Mouse (Mus musculus) cerebellum, adult 9-11 months (tissue): ENCODE data around the gene Snx9.

Source experiments
- DNase-seq: peaks from one replicate; pipeline ENCODE4 v3.0.0; 2022

Gene Snx9

DNA sequence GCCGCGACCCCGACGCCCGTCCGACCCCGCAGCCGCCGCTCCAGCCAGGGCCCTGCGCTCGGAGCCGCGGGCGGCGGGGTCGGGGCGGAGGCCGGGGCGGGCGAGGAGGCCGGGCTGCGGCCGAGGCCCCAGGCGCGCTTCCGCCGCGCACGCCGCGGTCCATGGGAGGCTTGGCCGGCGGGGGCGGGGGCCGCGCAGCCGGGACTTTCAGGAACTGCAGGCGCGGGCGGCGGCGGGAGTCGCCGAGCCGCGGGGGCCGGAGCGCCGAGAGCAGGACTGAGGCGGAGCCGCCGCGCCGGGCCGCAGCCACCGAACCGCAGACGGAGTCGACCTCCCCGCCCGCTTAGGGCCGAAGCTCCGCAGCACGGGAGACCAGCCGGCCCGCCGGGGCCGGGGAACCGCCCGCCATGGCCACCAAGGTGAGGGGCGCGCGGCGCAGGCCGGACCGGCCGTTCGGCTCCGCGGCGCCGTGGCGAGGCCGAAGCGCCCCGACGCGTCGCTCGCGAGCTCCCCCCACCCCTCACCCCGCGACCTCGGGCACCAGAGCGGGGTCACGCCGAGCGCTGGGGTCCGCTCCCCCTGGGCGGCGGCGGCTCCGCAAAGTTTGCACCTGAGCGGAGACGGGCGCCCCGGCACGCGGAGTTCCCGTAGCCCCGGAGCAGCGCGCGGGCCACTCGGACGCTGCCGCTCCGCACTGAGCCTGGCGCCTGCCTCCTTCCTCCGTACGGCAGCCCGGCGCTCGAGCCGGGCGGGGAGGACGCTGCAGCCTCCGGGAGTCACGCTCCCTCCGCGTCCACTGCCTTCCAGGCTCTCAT lies at the start of gene Snx9:
Gene Snx9, plus strand, starts transcription at position 202 of the 815 bp plus-strand sequence.
- DNase-seq: peak; percentile 72

DNA sequence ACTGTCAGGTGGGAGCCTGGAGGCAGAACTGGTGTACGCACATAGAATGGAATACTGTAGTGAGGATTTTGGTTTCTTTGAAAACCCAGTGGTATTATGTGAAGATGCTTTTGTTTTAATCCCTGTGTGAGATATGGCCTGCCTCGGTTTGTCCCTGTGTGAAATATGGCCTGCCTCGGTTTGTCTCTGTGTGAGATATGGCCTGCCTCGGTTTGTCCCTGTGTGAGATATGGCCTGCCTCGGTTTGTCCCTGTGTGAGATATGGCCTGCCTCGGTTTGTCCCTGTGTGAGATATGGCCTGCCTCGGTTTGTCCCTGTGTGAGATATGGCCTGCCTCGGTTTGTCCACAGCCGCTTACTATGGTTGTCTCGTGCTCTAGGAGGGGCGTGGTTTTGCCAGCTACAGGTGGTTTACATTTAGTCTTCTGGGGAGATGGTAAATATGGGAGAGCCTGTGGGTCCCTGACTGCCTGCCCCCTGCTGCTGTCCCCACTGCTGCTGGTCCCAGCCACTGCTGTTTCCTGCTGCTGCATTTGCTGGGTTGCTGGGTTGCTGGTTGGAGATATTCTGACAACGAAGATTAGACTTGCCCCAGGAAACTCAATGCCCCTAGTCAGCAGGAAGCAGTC lies 48.9 kb upstream of the Snx9 start:
- no peak for DNase-seq

DNA sequence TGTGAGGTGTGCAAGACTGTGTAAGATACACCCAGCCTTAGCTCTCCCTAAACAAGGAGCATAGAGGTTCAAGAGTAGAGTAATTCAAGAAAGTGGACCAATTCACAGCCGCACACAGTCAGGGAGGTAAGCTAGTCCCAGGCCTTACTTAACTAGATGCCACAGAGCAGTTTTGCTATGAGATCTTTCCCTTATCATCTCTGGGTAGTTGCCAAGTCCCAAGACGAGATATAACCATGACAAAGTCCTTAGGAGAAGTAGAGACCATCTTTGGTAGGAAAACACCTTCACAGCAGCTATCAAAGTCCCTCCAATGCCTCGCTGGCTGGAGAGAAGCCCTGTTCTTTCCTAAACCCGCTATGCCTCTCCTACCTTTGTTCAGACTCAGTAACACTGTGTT lies 47.5 kb upstream of the Snx9 start:
- no peak for DNase-seq

DNA sequence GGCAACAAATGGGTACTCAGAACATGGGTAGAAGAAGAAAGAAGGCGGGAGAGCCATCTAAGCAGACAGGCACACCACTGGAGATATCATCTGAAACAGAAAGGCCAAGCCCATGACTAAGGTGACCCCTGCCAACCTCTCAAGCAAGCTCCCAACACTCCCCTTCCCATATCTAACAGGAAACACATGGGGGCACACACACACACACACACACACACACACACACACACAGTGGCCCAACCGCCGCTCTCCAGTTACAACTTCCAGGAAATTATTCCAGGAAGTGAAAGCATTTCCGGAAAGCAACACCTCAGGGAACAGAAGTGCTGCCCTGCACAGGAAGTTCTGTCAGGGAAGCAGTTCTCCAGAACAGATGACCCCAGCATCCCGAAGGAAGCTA lies 46.9 kb upstream of the Snx9 start:
- DNase-seq: no peak

DNA sequence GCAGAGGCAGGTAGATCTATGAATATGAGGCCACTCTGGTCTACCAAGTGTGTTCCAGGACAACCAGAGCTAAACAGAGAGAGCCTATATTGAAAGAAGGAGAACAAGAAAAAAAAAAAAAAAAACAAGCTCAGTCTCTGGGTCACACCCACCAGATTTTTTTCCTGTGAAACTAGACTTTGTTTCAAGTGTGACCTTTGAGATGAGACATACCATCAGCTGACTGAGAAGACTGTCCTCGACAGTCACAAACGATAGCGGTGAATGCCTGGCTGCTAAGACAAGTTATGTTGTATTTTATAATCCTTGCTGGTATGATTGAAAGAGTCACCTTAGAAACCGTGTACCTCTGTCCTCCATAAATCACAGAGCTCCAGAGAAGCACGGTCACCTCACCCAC lies 45.8 kb upstream of the Snx9 start:
- DNase-seq: no peak

DNA sequence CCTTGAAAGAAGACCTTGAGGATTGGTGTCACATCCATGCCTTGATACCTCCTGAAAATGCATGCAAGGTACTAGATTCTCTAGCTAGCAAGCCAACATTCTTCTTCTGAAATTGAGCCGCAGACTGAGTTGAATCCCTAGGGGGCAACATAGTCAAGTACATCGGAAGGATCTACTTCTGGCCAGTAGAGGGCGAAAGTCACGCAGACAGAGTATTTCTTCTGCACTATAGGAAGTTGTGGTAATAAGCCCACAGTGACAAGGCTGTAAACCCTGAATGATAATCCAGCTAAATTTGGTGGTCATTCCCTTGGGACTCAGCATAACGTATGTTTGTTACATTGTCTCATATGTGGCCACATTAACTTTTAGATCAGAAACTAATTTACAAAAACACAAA lies 45.3 kb upstream of the Snx9 start:
- DNase-seq: peak; percentile 69

DNA sequence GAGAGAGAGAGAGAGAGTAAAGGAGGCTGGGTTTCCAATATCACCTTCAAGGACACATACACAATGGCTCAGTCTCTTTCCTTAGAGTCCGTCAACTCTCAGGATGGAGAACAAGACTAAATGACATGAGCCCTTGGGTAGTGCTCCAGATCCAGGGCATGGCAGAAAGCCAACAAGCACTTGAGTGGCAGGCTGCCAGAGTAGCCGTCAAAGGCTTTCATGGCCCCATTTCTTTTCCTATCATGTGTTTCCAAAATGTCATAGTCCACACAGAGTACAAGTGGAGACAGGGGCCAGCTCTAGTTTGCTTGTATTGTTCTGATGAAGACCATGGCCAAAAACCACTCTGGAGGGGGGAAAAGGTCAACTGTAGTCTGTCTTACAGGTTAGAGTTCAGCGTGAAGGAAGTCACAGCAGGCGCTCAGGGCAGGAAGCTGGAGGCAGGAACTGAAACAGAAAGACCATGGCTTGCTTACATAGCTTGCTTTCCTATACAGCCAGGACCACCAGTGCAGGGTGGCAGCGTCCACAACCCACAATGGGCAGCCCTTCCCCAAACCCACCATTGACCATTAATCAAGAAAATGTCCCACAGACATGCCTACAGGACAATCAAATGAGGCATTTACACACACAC lies 43.9 kb upstream of the Snx9 start:
- DNase-seq: peak; percentile 31

DNA sequence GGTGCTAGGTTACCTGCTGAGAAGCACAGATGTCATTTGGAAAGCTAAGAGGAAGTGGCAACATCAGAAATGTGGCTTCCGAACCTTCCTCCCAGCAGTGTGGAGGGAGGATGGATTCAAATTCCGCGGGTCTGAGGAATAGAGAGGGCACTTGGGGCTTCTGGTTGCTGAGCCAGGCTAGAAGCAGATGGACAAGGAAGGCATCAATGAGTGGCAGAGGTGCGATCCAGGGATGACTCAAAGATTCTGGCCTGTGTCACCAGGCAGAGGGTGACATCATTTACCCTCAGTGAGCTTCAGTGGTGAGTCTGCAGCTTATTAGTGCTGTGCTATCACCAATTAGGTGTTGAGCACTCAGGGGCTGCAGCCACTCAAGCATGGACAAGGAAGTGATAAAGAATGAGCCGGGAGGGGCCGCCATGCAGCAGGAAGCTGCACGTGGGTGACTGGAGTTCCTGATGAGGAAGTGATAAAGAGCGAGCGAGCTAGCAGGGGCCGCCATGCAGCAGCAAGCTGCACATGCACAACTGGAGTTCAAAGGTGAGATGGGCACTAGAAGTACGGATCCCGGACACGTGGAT lies 42.8 kb upstream of the Snx9 start:
- DNase-seq: peak; percentile 56

DNA sequence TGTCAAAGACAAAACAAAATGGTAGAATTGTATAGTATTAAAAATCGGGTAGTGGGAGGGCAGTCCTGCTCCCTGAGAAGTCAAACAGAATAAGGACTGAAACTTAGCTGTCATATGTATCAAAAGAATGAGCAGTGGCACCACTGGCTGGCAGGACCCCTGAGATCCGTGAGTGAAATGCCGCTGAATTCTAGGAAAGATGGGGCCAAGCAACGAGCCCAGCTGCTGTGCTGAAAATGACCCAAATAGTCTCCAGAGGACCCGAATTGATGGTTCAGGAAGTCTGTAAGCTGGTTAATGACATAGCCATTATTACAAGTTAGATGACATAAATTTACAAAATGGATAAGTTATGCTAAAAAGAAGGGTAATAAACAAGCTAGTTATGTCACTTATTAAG lies 42.2 kb upstream of the Snx9 start:
- DNase-seq: no peak

DNA sequence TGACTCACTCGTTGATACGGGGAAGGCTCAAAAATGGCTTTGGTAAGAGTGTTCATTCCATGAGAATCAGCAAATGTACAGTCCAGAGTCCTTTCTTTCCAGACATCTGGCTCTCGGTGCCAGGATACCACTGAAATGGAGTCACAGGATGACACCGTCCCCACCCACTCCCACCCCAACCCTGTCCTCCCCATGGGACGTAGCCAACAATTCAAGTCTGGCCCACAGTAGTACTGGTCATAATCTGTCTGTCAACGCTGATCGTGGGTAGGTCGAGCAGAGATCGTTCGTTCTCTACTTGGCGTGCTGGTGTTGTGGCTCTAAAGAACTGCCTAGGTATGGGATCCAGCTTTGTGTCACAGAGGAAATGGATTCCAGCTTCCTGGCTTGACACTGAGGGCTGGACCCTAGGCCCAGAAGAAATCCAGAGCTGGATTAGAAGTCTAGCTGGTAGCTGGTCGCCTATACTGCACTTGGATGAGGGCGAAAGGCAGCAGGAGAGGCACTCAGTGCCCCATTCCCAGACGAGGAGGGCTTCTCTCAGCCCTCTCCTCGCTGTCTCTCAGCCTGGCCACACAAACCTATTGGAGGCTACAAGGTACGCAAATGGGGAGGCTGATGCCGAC lies 41.6 kb upstream of the Snx9 start:
- no peak for DNase-seq

DNA sequence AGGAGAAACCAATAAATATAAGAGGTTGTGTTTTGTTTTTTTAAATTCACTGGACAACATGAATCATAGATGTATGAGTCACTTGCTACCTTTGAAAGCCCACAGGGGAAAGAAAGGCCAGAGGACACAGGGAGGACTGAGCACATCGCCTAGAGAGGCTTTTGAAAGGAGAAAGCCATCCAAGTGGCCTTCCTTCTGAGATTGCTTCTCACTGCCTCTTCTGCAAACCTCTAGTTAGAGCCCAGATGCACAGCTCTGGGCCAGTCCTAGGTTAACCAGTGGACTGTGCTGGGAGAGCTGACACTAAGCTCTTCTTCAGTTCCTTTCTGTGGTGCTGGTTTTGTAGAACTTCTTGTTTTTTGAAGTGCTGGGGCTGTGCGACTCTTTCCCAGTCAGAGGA lies 40.9 kb upstream of the Snx9 start:
- no peak for DNase-seq

DNA sequence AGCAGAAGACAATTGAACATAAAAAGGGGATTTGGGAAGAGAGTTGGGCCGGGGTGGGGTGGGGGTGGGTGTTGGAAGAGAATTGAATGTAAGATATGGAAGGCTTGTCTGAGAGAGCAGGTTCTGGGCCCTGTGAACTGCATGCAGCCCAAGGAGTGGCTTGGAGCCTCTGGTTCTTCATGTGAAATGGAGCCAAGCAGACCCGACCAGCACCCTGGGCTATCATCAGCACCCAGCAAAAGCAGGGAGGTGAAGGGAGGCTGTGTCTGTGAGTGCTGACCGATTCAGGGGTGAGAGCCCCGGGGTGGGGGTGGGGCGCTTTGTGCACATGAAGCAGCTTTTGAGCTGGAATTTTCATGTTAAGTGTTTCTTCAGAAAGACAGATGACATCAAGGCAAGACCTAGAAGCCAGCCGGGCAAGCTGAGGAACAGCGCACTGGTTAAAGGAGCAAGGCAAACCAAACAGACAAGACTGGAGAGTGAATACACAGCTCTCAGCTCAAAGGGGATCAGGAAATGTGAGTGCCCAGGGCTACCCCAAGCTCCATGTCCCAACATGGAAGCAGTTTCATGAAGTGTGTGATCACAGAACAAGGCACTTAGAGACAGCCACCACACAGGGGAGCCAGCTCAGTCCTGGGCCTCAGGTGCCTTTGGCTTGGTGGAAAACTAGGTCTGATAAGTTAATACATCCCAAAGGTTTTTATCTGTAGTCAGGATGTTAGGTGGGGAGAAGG lies 40.1 kb upstream of the Snx9 start:
- no peak for DNase-seq

DNA sequence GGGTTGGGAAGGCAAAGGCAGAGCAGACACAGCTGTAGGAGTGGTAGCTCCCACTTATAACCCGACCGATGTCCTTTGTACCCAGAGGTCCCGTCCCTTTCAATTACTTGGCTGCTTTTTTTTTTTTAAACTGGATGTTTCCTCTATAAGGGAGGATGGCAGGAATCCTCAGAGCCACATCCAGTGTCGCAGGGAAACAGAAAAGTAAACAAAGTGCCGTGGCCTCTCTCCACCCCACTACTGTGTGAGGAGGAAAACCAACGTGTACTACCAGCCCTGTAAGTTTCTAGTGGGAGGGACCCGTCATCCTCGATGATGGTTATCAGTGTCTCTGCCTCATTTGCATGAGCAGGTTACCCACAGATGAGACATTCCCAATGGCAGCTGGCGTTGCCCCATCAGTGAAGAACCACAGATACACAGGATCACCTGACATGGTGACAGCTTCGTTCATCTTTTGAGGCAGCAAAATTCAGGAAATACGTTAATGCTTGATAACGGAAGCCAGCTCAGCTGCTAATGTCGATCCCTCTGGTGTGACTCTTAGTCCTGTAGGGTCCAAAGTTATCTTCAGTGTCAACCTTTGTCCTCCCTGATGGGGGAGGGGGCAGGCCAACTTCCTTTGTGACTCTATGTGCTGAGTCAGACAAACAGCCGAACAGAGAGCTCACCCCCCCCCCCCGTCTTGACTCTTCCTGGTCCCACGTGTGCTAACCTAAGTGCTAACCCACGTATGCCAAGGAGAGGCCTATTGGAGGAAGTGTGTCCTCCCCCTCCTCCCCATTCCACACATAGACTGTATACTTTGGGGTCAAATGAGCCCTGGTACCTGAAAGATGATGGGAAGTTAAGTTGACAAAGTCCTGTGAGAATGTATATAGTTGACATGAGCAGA lies 39.1 kb upstream of the Snx9 start:
- no peak for DNase-seq

DNA sequence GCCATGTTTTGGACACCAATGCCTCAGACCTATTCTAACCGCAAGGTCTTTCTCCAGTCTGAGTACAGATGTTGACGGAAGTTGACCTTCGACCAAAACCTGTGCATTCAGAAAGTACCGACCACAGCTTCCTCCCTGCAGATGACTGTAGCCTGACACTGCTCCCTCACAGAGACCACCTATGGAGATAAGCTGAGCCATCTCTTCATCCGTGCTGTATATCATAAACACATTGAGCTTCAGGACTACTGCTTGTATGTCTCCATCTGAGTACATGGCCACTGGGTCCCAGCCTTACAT lies 38.5 kb upstream of the Snx9 start:
- DNase-seq: no peak

DNA sequence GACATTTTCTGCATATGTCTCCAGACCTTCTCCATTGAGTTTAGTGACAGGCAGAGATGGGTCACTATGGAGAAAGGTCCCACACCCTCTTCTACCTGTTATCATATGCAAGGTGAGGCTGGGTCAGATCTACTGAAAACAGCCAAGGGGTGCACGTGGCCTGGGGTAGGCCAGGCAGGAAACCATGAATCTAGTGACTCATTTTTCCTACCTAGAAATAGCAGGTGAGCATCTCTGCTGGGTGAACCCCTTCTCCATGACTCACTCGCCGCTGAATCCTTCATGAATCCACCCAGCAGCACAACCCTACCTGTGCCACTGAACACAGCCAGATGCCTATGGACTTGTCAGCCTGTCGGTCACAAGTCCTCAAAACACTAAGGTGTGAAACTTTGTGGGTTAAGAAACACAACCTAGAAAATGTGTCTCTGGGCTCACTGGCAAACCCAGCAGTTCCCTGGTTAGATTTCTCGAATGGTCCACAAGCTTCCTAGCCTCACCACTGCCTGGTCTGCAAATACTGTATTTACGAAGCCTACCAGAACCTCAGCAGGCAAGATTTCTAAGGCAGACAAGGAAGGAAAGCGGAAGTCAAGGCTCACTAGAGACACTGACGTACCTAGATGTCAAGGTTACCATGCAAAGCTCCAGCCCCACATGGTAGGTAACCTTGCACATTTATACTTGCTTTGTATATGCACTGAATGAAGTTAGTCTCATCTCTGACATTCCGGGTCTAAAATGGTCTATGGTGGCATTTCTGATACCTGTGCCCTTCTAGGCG lies 37.7 kb upstream of the Snx9 start:
- DNase-seq: no peak

DNA sequence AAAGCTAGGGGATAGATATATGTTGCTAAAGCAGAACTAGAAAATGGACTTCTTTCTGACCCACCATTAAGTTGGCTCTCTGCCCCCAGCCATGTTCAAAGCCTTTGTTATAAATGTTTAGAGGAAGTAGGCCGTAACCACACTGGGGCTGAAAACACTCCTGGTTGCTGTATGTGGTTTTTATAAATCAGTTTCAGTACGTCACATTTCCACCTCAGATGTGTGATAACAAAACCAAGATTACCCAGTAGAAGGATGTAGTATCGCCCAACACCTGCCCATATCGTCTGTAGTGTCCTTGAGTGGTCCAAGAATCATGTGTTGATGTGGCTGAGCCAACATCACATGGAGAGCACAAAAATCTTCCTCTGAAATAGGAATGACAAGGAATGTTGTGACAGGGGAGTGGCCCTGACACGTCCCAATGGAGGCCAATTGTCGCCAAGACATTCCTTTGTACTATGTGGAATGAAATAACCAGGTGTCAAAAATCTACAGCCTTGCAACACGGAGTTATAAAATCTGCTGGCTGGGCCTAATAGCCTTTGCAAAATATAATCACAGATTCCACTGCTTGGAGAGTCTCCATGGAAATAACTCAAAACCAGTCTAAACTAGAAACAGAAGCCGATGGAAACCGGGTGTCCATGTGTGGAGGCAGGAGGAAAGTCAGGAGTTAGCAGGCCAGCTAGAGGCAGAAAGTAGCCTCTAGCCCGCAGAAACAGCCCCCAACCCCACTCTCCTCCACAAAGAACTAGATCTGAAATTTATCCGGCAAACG lies 36.6 kb upstream of the Snx9 start:
- DNase-seq: no peak

DNA sequence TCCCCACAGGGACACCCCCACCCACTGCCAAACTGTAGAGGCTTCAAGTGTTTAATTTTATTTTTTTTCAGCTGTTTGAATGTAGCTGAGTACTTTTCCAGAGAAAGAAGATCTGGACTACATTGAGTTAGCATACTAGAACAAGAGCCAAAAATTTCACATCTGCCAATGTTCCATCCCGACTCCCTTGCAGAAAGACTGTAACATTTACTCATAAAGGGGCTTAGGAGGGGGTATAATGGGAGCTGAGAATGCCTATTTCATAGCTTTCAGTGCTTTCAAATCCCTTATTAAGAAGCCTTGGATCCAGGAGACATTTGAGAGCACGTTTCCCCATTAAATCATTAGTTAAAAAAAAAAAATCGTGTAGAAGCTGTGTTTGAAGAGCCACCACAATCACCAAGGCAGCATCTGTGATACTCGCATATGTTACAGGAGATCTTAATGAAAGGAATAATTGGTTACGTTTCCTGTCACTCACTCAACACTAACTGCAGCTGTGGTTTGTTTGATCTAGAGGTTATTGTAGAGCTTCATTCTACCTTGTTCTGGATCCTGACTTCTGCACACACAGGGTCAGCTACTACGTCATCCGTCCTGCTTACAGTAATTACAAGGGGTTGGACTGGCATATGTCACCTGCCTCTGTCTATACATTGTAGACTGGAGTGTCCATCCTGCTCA lies 35.8 kb upstream of the Snx9 start:
- no peak for DNase-seq

DNA sequence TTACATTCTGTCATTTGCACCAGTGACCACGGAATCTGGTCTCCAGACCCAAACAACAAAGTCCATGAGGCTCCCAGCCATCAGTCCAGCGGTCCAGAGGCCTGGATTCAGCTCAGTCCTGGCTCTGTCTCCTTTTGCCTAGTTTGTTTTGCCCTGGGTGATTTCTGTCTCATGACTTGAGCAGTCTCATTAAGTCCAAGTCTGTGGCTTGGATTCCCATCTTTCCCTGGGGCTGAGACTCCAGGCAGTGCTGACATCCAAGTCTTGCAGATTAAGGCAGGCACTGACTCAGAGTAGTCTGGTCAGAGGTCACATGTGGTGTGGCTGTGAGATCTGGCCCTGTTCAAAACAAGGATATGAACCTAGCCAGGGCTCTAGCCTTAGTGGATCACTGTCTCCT lies 35.2 kb upstream of the Snx9 start:
- DNase-seq: no peak

DNA sequence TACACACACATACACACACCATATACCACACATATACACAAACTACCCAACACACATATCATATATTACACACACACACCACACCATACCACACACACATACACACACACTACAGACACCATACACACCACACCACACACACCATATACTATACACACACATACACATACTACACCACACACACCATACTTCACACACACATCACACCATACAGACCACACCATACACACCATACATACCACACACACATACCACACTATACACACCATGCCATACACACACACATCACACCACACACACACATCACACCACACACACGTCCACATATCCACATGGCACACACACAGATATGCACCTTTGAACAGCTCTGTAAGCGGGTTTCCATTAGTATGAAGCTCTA lies 34.3 kb upstream of the Snx9 start:
- no peak for DNase-seq
